Mouse (Mus musculus): Measurements from ENCODE around the gene Mblac2.

Mblac2 gene

DNA sequence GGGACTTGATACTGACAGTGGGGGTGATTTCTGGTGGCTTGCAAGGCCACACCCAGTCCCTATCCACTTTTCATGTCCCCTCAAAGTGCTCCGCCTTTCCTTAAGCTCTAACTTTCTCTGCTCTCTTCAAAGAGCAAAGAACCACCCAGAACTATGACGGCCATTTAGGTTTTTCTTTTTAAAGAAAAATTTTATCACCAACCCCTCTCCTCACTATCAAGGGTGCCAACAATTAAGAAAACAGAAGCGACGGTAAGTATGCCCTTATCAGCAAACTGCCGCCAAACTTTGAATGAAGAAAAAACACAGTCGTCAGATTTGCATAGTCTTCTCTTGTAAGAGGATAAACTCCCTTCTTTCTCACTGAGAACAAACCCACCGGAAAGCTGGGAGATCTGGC lies 875 bp upstream of the Mblac2 start:
- no peak for TF ChIP-seq GATA4 (IDR thresholded peaks at IDR 0.05; ENCODE audit: insufficient replicate concordance, low read length)

DNA sequence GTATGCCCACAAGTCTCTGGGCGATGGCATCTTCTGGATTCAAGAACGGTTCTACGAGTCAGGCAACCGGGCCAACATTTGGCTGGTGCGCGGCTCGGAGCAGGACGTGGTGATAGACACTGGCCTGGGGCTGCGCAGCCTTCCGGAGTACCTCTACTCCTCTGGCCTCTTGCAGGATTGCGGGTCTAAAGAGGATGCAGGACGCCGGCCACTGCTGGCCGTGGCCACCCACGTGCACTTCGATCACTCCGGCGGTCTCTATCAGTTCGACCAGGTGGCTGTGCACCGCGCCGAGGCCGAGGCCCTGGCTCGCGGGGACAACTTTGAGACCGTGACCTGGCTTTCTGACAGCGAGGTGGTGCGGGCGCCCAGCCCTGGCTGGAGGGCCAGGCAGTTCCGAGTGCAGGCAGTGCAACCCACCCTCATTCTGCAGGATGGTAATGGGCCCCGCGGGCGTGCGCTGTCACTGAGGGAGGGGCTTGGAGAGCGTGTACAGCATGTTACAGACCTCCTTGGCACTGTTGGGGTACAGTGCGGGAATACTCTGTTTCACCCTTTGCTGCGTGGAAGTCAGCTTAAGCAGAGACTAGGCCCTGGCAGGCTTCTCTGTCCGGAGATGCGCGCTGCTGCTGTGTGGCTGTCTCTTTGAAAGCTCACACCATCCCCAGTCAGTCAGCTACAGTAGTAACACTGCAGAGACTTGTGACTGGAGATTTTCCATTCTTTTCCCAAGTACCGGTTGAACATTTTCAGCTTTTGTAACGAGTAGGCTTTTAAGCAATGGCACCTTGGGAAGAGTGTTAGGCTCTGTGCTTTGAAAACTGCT lies 618 bp downstream of the Mblac2 start:
- no peak for TF ChIP-seq GATA4 (IDR thresholded peaks at IDR 0.05; ENCODE audit: insufficient replicate concordance, low read length)

DNA sequence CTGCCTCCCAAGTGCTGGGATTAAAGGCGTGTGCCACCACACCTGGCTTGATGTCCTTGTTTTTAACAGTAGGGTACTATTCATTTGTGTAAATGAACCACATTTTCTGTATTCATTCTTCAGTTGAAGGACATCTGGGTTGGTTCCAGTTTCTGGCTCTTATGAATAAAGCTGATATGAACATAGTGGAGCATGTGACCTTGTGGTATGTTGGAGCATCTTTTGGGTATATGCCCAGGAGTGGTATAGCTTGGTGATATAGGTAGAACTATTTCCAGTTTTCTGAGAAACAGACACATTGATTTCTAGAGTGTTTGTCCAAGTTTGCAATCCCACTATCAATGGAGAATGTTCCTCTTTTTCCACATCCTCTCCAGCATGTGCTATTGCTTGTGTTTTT lies 2.8 kb downstream of the Mblac2 start:
- TF ChIP-seq GATA4 (IDR thresholded peaks at IDR 0.05; ENCODE audit: insufficient replicate concordance, low read length), result no peak

DNA sequence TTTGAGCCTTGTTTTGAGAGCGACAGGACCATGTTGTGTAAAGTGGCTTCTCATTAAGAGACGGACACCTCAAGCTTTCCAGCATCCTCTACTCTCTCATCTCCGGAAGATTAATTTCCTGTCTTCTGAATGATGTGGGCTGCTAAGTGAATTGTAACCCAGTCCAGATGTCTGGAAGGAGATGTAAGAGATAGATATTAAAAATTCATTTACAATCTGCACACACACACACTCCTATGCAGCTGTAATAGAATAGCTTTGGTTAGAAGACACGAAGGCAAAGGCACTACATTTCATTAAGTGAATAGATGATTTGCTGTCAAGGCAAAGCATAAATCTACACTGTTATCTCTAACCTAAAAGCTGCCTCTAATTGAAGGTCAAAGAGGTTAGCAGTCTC lies 18.0 kb downstream of the Mblac2 start:
- TF ChIP-seq GATA4 (IDR thresholded peaks at IDR 0.05; ENCODE audit: insufficient replicate concordance, low read length), result no peak

DNA sequence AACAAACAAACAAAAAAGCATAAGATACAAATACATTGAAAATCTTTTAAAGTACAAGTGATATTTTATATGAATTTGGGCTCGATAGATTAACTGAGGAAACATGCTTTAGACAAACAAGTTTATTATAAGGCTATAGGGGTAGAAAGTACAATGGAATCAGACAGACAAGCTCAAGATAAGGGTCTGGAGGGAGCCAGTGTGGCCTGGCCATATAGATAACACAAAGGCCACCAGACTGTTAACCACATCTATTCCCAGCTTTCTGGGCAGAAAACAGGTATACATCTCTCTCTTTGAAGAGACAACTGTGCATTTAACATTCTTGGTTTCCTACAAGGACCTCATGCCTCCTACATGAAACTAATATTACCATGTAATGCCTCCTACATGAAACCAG lies 19.2 kb downstream of the Mblac2 start:
- TF ChIP-seq GATA4 (IDR thresholded peaks at IDR 0.05; ENCODE audit: insufficient replicate concordance, low read length), result no peak

DNA sequence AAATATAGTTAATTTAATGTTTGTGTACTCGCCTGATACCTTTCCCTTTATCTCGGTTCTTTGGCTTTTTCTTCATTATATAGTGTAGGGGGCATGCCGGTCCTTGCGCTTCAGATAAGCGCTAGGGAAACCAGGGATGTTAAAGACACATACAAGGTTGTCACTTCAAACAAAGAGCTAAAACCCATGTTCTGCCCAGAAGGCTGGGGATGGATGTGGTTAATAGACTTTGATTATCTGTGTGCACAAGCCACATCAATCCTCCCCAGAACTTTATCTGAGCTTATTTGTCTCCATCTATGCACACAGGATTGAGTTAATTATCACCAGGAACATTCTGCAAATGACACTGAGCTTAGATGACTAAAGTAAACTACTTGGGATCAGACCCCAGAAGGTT lies 25.5 kb downstream of the Mblac2 start:
- no peak for TF ChIP-seq GATA4 (IDR thresholded peaks at IDR 0.05; ENCODE audit: insufficient replicate concordance, low read length)

DNA sequence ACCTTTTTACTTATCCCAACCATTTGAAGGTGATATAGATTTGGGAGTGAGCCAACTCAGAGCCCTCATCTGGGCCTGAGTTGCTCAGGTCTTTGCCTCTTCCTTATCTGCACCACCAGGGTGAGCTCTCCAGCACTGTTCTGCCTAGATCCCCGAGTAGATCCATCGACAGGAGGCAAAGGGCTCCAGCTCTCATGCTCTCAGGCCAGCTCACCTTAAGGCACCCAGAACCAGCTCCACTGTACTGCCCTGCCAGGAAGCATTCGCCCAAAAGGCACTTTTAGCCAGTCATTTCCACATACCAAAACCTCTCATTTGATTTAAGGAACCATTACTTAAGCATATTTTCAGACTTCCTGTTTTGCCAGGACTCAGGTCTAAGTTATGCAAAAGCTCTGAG lies 29.8 kb downstream of the Mblac2 start:
- TF ChIP-seq GATA4 (IDR thresholded peaks at IDR 0.05; ENCODE audit: insufficient replicate concordance, low read length), result no peak

DNA sequence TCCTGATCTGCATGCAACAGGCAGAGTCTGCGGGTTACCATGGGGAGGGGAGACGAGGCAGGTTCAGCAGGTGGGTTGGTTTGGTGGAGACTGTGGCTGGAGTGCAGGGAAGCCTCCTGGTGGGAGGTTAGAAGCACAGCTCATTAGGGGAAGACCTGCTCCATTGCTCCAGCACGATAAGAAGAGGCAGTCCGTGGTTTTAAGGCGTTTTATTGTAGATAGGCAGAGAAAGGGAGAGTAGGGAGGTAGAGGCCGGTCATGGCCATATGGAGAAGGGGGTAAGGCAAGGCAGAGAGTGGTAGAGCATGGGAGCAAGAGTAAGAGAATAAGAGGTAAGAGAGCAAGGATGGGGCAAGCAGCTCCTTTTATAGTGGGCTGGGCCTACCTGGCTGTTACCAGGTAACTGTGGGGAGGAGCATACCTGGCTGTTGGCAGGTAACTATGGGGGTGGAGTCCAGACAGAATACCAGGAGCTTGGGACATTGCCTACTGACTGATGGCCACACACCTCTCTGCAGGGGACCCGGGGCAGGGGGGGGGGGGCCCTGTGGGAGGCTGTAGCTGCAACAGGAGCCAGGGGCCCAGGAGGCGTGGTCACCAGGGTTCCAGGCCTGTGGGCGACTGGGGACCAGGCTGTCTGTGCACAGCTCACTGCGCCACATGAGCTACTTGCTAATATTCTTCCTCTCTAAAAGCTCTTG lies 32.4 kb downstream of the Mblac2 start:
- TF ChIP-seq GATA4 (IDR thresholded peaks at IDR 0.05; ENCODE audit: insufficient replicate concordance, low read length), result no peak

DNA sequence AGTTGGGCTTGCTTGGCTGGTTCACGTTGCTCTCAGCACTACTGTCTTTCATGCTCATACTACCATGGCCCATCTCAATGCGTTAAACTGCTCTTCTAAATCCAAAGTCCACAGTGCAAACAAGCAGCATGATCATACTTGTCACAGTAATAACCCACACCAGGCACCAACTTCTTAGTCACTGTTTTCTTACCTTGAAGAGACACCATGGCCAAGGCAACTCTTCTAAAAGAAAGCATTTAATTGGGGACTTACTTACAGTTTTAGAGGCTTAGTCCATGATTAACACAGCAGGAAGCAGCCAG lies 32.9 kb downstream of the Mblac2 start:
- TF ChIP-seq GATA4 (IDR thresholded peaks at IDR 0.05; ENCODE audit: insufficient replicate concordance, low read length), result no peak

DNA sequence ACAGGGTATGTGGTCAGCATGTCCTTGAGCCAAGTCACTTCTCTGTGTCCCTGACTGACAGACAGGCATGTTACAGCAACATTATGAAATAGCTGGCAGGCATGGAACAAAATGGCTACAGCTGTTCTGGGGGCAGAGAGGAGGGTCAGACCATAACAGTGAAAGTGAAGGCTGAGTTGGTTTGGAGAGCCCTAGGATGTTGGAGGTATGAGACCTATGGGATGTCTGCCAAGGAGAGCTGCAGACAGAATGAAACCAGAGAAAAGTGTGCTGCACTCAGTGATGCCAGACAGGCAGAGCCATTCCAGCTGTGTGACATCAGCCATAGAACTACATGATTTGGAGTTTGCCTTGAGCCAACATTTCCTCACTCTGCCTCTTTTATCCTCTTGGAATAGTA lies 43.7 kb downstream of the Mblac2 start:
- TF ChIP-seq GATA4 (IDR thresholded peaks at IDR 0.05; ENCODE audit: insufficient replicate concordance, low read length), result no peak

DNA sequence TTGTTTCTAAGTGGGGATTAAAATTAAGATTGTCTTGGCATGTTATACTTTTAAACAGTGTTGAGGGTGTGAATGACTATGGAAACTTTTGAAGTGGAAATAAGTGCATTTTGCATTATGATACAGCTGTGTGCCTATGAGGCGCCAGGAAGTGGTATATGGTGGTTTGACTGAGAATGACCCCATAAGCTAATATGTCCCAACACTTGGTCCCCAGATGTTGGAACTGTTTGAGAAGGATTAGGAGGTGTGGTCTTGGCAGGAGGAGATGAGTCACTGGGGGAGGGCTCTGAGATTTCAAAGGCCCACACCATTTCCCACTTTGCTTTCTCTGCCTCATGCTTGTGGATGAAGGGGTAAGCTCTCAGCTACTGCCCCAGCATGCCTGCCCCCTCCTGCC lies 44.2 kb downstream of the Mblac2 start:
- no peak for TF ChIP-seq GATA4 (IDR thresholded peaks at IDR 0.05; ENCODE audit: insufficient replicate concordance, low read length)

DNA sequence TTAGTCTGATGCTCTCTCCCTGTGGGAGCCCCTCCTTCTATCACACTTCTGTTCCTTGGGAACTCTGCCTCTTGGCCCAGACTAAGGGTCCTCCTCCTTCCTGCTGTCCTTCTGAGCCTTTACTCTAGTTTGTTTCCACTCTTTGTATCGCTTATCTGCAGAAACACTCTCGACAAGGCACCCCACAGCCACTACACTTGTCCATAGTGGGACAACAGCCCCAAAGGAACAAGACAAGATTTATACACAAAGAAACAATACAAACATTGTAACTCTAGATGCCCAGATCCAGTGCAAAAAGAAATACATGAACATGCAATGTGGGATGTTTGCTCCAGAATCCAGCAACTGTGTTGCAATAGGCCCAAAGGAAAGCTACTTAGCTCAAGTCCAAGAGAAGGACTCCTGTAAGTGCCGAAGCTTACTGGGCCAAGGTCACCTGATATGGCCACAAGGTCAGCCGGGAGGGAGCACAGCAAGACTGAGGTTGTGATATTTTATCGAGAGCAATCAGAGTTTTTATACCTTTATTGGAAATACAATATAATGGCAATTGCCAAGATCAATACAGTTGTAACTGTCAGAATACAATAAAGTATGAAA lies 46.0 kb downstream of the Mblac2 start:
- TF ChIP-seq GATA4 (IDR thresholded peaks at IDR 0.05; ENCODE audit: insufficient replicate concordance, low read length), result no peak

DNA sequence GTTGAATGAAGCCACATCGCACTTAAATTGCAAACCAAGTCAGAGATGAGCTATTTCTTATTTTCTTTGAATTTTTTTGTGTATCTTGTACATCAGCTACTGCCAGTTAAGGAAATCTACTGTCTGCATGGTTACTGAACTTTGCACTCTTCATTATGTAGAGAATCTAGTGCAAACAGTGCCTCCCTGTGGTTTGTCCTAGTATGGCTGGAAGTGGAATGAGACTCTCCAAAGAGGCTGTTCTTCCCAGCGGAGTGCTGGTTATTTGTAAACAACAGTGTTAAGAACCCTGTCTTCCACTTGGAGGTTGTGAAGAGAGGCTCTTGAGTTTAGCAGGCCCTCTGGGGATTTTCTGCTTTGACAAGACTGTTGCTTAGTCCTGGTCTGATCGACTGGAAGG lies 49.2 kb downstream of the Mblac2 start:
- TF ChIP-seq GATA4 (IDR thresholded peaks at IDR 0.05; ENCODE audit: insufficient replicate concordance, low read length), result no peak

DNA sequence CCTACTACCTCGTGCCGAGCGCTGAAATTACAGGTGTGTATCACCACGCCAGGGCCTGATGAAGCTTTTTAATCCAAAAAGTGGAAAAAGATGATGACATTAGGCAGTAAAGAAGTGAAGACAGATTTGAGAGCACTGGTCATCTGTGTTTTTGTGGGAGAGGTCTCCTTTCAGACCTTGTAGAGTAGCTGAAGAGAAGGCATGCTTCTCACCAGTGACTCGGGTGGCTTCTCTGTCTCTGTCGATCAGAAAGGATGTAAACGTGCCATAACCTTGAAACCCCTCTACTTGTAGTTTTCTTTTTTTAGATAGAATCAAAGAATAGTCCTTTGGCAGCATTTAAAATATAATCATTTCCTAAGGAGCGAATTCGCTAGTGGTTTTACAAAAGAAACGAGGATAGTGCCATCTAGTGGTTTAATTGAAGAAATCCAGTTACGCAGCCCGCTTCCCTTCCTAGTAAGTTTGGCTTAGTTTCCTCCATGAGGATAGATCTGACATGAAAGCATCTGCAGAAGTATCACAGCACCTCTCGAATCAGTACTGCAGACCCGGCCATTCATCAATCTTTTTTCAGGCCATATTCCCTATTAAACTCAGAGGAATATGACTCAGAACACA lies 50.5 kb downstream of the Mblac2 start:
- no peak for TF ChIP-seq GATA4 (IDR thresholded peaks at IDR 0.05; ENCODE audit: insufficient replicate concordance, low read length)

DNA sequence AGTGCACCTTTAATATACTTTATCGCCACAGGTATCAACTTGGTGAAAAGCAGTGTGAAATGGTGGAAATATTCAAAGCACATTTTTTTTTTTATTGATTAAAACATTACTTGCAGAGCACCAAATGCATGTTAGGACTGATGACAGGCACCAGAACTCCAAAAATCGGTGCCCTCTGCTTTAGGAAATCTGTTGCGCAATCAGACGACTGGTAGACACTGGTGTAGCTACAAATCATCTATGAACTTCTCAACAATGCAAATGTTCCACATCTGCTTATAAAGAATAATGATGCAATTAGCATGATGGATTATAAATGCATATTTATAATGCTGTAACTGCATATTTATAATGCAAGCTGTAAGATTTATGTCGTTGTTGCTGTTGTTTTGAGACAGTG lies 53.0 kb downstream of the Mblac2 start:
- TF ChIP-seq GATA4 (IDR thresholded peaks at IDR 0.05; ENCODE audit: insufficient replicate concordance, low read length), result no peak
